Mouse (Mus musculus): ENCODE measurements at regions not wholly inside any gene's neighbourhood (a gene's known extent, or its start where the extent isn't known, plus 50 kb on each side); places are given as distances from the start of the nearest gene placed in this dataset.

DNA sequence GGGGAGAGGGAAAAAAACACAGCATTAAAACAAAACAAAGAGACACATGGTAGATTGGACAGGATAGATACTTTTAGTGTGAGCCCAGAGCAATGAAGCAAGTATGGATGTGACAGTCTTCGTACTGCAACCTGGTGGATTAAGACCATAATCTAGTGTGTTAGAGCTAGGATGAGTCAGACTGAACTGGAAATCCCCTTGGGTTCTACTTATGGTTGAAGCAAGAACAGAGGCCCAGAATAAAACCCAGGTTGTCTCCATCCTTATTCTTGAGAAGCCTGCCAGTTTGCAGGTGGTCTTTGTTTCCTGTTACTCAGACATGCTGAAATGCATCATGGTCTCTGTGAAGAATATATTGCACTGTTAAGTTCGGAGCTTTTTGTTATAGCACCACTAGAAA, 447.4 kb upstream of the Mef2c start:
- Histone ChIP-seq H3K4me1 (ENCODE audit: control insufficient read depth, insufficient read depth, low read length) (no peaks in the 10 kb centered on the region; the same call in 1 of the 2 replicates), H3K4me3 (ENCODE audit: insufficient read depth, low read length) (no peak overlapping the region), H3K27ac (ENCODE audit: insufficient read depth, low read length) (no peak overlapping the region)
- TF ChIP-seq POLR2A (IDR thresholded peaks at IDR 0.05; ENCODE audit: extremely low read depth, insufficient read depth, low read length) (no peak), CTCF (IDR thresholded peaks at IDR 0.05; ENCODE audit: extremely low read depth, insufficient read depth, low read length) (no peak)

DNA sequence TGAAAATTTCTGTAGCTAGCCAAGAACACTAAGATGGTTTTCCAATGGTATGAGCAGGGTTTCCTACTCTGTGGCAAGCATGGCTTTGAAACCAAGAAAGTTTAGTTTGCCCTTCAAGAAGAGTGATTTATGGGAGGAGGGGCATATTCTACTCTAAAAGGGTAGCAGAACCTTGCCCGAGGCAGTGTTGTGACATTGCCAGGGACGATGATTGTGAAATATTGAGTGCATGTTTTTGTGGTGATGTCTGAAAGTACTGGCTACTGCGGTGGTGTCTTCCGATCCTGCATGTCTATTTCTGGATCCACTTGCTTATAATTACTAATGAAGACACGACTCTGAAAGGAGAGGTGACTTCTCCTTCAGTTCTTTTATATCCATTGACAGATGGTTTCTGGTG, 439.1 kb upstream of the Mef2c start:
- Histone ChIP-seq H3K27ac (ENCODE audit: insufficient read depth, low read length) (no peak overlapping the region), H3K4me1 (ENCODE audit: control insufficient read depth, insufficient read depth, low read length) (peaks cover 3% of the 10 kb centered on the region; the same call in 1 of the 2 replicates), H3K4me3 (ENCODE audit: insufficient read depth, low read length) (no peak overlapping the region)
- no peak for TF ChIP-seq POLR2A (IDR thresholded peaks at IDR 0.05; ENCODE audit: extremely low read depth, insufficient read depth, low read length)
- TF ChIP-seq CTCF (IDR thresholded peaks at IDR 0.05; ENCODE audit: extremely low read depth, insufficient read depth, low read length), result no peak

DNA sequence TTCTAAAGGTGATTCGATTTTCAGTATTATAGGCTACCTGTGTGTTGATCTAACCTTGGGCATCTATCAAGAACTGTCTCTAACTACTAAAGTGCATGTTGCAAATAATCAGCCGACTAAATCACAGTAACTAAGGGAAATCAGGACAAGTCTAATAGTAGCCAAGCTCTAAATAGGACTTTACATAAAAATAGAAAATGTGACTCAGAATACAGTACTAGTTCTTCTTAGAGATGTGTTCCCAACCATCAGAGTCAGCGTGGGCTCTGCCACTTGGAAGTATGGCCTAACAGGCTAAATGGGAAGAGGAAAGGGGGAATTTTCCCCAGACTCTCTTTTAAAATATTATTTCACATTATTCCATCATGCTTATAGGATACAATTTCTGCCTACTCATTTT, 438.6 kb upstream of the Mef2c start:
- no peak for TF ChIP-seq POLR2A (IDR thresholded peaks at IDR 0.05; ENCODE audit: extremely low read depth, insufficient read depth, low read length)
- TF ChIP-seq CTCF (IDR thresholded peaks at IDR 0.05; ENCODE audit: extremely low read depth, insufficient read depth, low read length), result no peak
- H3K4me1 ChIP-seq (ENCODE audit: control insufficient read depth, insufficient read depth, low read length), result peaks cover 3% of the 10 kb centered on the region; the same call in 1 of the 2 replicates
- no peak overlapping the region for H3K4me3 ChIP-seq (ENCODE audit: insufficient read depth, low read length)
- H3K27ac ChIP-seq (ENCODE audit: insufficient read depth, low read length), result no peak overlapping the region

DNA sequence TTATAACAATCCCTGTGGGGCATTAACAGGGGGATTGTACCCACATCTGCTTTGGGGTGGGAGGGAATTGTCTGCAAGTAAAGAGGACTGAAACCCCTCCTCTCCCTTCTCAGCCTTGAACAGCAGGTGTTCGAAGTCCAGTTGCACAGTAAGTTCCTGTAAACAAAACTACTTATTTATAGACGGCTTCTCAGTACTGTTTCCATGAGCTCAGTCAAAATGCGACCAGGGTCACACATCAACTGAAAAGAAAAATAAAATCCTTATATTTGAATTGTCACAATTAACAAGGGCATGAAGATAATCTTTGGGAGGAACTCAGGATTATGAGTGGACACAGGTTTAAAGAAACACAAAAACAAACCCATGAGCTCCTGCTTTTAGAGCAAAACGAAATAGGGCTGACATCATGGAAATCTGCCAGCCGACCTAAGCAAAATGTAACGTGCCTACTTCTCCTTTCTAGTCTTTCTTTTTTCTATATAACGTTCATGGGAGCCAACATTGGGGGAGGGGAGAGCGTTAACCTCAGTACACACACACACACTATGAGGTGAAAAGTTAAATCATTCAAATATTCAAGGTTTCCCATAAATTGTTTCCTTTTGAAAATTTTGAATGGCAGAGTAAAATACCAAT, 437.6 kb upstream of the Mef2c start:
- no peak for TF ChIP-seq CTCF (IDR thresholded peaks at IDR 0.05; ENCODE audit: extremely low read depth, insufficient read depth, low read length)
- TF ChIP-seq POLR2A (IDR thresholded peaks at IDR 0.05; ENCODE audit: extremely low read depth, insufficient read depth, low read length), result no peak
- Histone ChIP-seq H3K27ac (ENCODE audit: insufficient read depth, low read length) (peak overlapping the region; percentile 81), H3K4me3 (ENCODE audit: insufficient read depth, low read length) (no peak overlapping the region), H3K4me1 (ENCODE audit: control insufficient read depth, insufficient read depth, low read length) (peaks cover 3% of the 10 kb centered on the region; the same call in 1 of the 2 replicates)

DNA sequence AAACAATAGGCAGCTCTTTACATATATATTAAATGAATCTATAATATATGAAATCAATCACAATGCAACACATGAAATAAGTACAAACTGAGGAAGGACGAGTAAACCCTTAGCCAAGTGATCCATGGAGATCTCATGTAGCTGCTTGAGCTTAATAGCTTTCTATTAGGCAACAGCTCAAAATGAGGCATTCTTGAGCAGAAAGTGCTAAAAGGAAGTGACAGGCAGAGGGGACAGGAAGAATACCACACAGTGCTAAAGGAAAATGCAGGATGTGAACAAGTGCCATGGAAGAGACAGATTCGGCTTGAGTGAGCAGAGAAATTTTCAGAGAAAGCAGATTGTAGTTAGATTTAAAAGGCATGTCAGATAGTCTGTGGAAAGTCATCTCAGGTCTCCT, 436.3 kb upstream of the Mef2c start:
- Histone ChIP-seq H3K4me3 (ENCODE audit: insufficient read depth, low read length) (no peak overlapping the region), H3K4me1 (ENCODE audit: control insufficient read depth, insufficient read depth, low read length) (peaks cover 3% of the 10 kb centered on the region; the same call in 1 of the 2 replicates), H3K27ac (ENCODE audit: insufficient read depth, low read length) (no peak overlapping the region)
- TF ChIP-seq POLR2A (IDR thresholded peaks at IDR 0.05; ENCODE audit: extremely low read depth, insufficient read depth, low read length), result no peak
- no peak for TF ChIP-seq CTCF (IDR thresholded peaks at IDR 0.05; ENCODE audit: extremely low read depth, insufficient read depth, low read length)

DNA sequence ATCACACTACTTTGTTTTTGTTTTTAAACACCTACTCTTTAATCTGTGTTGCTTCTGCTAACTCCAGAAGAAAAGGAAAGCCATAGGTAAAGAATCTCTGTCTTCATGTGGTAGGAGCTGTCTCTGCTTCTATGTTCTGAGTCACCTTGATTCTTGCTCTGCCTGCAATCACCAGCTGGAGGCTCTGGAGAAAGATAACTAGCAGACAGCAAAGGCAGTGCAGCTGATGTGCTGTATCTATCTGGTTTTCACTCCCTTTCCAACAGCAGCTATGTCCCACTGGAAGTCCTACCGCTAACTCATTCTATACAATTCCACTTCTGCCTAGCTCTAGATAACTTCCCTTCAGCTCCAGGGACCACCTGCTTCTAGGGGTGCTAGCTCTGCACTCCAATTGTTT, 435.2 kb upstream of the Mef2c start:
- Histone ChIP-seq H3K27ac (ENCODE audit: insufficient read depth, low read length) (no peak overlapping the region), H3K4me1 (ENCODE audit: control insufficient read depth, insufficient read depth, low read length) (peaks cover 3% of the 10 kb centered on the region; the same call in 1 of the 2 replicates), H3K4me3 (ENCODE audit: insufficient read depth, low read length) (no peak overlapping the region)
- TF ChIP-seq CTCF (IDR thresholded peaks at IDR 0.05; ENCODE audit: extremely low read depth, insufficient read depth, low read length), result 0 out of 2 replicates have a peak, but pooled peaks have one; percentile 11
- TF ChIP-seq POLR2A (IDR thresholded peaks at IDR 0.05; ENCODE audit: extremely low read depth, insufficient read depth, low read length), result no peak

DNA sequence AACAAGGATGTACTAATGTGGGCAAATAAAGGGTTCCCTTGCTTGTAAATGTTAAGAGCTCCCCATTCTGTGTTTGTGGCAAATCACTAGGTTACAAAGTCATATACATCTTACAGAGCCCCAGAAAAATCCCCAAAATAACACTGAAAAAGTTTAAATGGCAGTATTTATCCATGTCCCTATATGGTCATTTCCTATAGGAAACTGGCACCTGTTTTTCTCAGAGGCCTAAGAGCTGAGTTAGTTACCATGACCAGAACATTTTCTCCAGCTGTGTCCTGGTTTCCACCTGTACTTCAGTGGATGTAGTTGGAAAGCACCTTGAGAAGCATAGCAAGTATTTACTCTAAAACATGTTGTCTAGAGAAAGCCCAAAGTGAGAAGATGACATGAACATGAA, 434.5 kb upstream of the Mef2c start:
- H3K4me1 ChIP-seq (ENCODE audit: control insufficient read depth, insufficient read depth, low read length), result peaks cover 3% of the 10 kb centered on the region; the same call in 1 of the 2 replicates
- H3K27ac ChIP-seq (ENCODE audit: insufficient read depth, low read length), result no peak overlapping the region
- no peak overlapping the region for H3K4me3 ChIP-seq (ENCODE audit: insufficient read depth, low read length)
- no peak for TF ChIP-seq POLR2A (IDR thresholded peaks at IDR 0.05; ENCODE audit: extremely low read depth, insufficient read depth, low read length)
- no peak for TF ChIP-seq CTCF (IDR thresholded peaks at IDR 0.05; ENCODE audit: extremely low read depth, insufficient read depth, low read length)

DNA sequence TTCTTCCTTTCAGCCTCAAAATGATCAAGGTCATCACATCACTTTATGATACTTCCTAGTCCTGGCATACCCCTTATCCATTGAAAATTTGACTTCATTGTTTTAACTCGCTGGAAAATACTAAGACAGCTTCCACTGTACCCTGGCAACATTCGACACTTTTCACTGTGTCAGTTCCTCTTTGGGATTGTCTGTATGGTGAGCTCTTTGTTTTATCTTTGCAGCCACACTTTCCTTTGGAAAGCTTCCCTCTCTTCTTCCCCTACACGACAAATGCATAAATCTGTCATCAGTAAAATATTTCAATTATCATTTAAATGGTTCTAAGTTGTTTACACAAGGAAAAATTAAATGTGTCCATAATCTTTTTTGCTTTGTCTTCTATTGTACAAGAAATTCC, 431.8 kb upstream of the Mef2c start:
- no peak for TF ChIP-seq POLR2A (IDR thresholded peaks at IDR 0.05; ENCODE audit: extremely low read depth, insufficient read depth, low read length)
- no peak for TF ChIP-seq CTCF (IDR thresholded peaks at IDR 0.05; ENCODE audit: extremely low read depth, insufficient read depth, low read length)
- peaks cover 2% of the 10 kb centered on the region; the same call in 1 of the 2 replicates for H3K4me1 ChIP-seq (ENCODE audit: control insufficient read depth, insufficient read depth, low read length)
- no peak overlapping the region for H3K27ac ChIP-seq (ENCODE audit: insufficient read depth, low read length)
- H3K4me3 ChIP-seq (ENCODE audit: insufficient read depth, low read length), result no peak overlapping the region

DNA sequence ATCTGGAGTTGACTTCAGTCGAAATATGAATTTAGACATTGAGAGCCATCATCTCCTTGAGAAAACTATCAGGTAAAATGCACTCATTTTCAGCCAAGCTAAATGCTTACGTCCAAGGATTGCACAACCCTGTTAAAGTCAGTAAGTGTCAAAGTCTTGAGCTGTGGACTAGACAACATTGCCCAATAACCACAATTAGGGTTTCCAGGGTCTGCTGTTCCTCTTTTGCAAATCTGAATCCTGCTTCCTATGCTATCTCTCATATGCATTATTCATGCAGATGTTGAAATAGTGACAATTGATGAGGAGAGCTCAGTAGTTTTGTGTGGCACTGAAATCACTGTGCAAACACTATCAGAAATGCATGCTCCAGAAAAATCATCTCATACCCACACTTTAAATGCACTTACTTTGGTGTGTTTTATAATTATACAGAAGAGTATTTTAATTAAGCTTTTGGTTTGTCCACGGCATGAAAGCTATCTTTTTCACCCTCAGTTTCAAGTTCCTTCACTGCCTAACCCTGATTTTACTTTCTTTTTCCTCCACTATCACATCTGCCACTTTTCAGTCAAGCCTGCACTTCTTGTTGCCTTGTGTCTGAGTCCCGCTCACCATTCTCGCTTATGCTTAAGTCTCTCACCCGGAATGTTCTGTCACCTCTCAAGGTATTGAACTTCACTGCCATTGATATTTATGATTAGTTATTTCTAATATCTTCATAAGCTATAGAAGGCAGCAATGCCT, 429.4 kb upstream of the Mef2c start:
- no peak for TF ChIP-seq CTCF (IDR thresholded peaks at IDR 0.05; ENCODE audit: extremely low read depth, insufficient read depth, low read length)
- no peak for TF ChIP-seq POLR2A (IDR thresholded peaks at IDR 0.05; ENCODE audit: extremely low read depth, insufficient read depth, low read length)
- no peak overlapping the region for H3K4me3 ChIP-seq (ENCODE audit: insufficient read depth, low read length)

More for the DNA sequence above, 429.4 kb upstream of the Mef2c start:
- Histone ChIP-seq H3K4me1 (ENCODE audit: control insufficient read depth, insufficient read depth, low read length) (no peaks in the 10 kb centered on the region), H3K27ac (ENCODE audit: insufficient read depth, low read length) (peak overlapping the region; percentile 65)

Data from cortical plate, adult 2 months (tissue).